Mouse (Mus musculus): ENCODE data around the gene Zfp74. TPM values are rescaled to one million over a fixed set of nuclear protein-coding genes. Genes with fewer than 3 reads are reported as not detected.

The Zfp74 gene
- polyA plus RNA-seq, 1 experiment from 2014 or later = 11.4 TPM

DNA sequence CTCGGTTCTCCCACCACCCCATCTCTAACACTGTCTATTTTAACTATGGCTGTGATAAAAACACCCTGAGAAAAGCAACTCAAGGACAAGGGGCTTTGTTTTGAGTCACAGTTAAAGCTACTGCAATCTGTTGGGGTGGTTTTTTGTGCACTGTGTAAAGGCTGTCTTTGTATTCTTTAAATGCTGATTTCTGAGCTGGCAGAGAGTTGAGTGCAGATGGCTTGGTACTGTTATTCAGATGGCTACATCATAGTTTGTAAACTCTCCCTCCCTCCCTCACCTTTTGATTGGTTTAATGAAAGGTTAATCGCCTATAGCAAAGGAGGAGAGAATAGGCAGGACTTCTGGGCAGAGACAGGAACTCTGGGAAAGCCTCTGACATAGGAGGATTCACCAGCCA lies 9.7 kb downstream of the Zfp74 start:
- H3K9me3 ChIP-seq (replicated peaks) = no peaks in the 10 kb centered on the region
- H3K9ac ChIP-seq = no peak overlapping the region
- WGBS = 90% methylated on average over 2 of the region's 2 CpGs
- ATAC-seq (ENCODE audit: insufficient number of reproducible peaks, low FRiP score, low TSS enrichment, low read depth) = no peak
- no peaks in the 10 kb centered on the region for H3K27me3 ChIP-seq
- H3K27ac ChIP-seq (replicated peaks) = no peak overlapping the region
- H3K36me3 ChIP-seq = peaks cover 40% of the 10 kb centered on the region
- H3K4me3 ChIP-seq (replicated peaks) = no peak overlapping the region
- no peak overlapping the region for H3K4me2 ChIP-seq (replicated peaks)
- H3K4me1 ChIP-seq = no peaks in the 10 kb centered on the region

DNA sequence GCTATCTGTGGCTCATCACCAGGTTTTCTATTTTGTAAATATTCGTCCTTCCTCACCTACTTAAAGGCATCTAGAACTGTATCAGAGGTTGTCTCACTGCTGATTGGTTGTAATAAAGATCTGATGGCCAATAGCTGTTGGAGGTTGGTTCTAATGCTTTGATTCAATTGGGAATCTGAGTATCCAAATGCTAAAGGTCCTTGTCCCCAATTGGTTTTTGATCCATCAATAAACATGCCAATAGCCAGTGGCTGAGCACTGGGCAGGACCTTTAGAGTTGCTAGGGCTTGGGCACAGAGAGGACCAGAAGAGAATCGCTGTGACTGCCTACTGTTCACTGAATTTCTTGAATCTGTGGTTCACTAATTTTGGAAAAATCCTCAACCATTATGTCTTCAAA lies 10.2 kb downstream of the Zfp74 start:
- peaks cover 37% of the 10 kb centered on the region for H3K36me3 ChIP-seq
- 77% methylated on average over 2 of the region's 2 CpGs for WGBS
- no peak overlapping the region for H3K9ac ChIP-seq

DNA sequence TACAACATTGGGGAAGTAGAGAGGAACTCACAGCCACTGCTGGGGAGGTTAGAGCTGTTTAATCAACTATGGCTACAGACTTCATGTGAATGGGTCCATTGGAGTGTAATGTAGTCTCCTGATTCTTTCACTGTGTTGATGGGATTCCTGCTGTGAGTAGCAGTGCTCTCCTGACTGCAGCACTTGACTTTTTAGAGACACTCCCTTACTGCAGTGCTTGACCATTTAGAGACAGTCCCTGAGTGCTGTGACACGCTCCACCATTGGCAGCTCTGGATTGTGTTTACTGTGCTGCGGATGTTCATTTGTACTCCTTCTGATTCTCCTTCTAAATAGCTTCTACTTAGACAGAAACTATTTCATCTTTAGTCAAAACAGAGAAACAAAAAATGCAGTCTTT lies 11.1 kb downstream of the Zfp74 start:
- Histone ChIP-seq H3K4me2 (replicated peaks) (no peak overlapping the region), H3K27ac (replicated peaks) (no peak overlapping the region), H3K9ac (no peak overlapping the region), H3K4me3 (replicated peaks) (no peak overlapping the region), H3K9me3 (replicated peaks) (no peaks in the 10 kb centered on the region), H3K36me3 (peaks cover 37% of the 10 kb centered on the region), H3K27me3 (no peaks in the 10 kb centered on the region), H3K4me1 (no peaks in the 10 kb centered on the region)
- ATAC-seq (ENCODE audit: insufficient number of reproducible peaks, low FRiP score, low TSS enrichment, low read depth) = no peak
- WGBS = 50% methylated on average over 2 of the region's 2 CpGs

More for the DNA sequence above, 10.2 kb downstream of the Zfp74 start:
- H3K9me3 ChIP-seq (replicated peaks) = no peaks in the 10 kb centered on the region
- no peak overlapping the region for H3K4me2 ChIP-seq (replicated peaks)
- ATAC-seq (ENCODE audit: insufficient number of reproducible peaks, low FRiP score, low TSS enrichment, low read depth) = no peak
- H3K4me1 ChIP-seq = no peaks in the 10 kb centered on the region
- H3K27me3 ChIP-seq = no peaks in the 10 kb centered on the region
- H3K27ac ChIP-seq (replicated peaks) = no peak overlapping the region
- no peak overlapping the region for H3K4me3 ChIP-seq (replicated peaks)

DNA sequence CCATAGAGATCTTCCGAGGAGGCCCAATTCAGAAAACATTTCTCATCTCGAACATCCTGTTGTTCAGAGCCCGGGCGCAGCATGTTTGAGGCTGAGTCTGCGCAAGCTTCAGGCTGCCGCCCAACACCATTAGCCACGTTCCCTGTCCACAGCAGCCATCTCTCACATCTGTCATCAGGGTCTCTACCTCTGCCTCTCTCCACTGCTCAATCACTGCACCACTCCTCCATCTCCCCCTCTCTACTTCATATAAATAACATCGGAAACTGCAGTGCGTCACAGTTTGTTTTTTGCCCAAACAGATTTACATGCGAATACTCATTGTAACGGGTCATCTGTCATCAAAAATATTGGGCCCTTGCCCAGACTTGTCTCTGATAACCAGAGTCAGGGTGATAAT lies 12.9 kb downstream of the Zfp74 start:
- Histone ChIP-seq H3K36me3 (peaks cover 51% of the 10 kb centered on the region), H3K27me3 (no peaks in the 10 kb centered on the region), H3K4me1 (no peaks in the 10 kb centered on the region), H3K9ac (no peak overlapping the region), H3K9me3 (replicated peaks) (no peaks in the 10 kb centered on the region), H3K4me2 (replicated peaks) (no peak overlapping the region), H3K4me3 (replicated peaks) (no peak overlapping the region), H3K27ac (replicated peaks) (no peak overlapping the region)
- 81% methylated on average over 11 of the region's 11 CpGs for WGBS
- no peak for ATAC-seq (ENCODE audit: insufficient number of reproducible peaks, low FRiP score, low TSS enrichment, low read depth)

DNA sequence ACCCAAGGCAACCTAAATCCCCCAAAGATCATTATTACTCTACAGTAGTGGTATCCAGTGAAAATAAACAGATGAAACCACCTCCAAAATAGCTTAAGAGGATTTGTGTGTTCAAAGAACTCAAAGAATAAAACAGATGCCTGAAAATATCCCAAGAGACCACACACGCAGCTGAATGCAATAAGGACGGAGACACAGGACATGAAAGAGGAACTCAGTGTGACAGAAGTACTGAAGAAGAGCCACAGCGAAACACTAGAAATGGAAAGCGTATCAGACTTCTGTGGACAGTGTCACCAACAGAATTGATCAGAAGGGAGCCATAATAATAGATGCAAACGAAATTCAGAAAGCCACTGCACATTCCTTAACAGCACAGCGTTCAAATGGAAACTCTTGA lies 15.0 kb downstream of the Zfp74 start:
- WGBS = 59% methylated on average over 6 of the region's 6 CpGs
- no peak for ATAC-seq (ENCODE audit: insufficient number of reproducible peaks, low FRiP score, low TSS enrichment, low read depth)
- H3K4me3 ChIP-seq (replicated peaks) = no peak overlapping the region
- H3K9ac ChIP-seq = no peak overlapping the region
- no peaks in the 10 kb centered on the region for H3K9me3 ChIP-seq (replicated peaks)
- H3K27ac ChIP-seq (replicated peaks) = no peak overlapping the region
- H3K4me2 ChIP-seq (replicated peaks) = no peak overlapping the region
- H3K4me1 ChIP-seq = no peaks in the 10 kb centered on the region
- no peaks in the 10 kb centered on the region for H3K27me3 ChIP-seq
- peaks cover 69% of the 10 kb centered on the region for H3K36me3 ChIP-seq

DNA sequence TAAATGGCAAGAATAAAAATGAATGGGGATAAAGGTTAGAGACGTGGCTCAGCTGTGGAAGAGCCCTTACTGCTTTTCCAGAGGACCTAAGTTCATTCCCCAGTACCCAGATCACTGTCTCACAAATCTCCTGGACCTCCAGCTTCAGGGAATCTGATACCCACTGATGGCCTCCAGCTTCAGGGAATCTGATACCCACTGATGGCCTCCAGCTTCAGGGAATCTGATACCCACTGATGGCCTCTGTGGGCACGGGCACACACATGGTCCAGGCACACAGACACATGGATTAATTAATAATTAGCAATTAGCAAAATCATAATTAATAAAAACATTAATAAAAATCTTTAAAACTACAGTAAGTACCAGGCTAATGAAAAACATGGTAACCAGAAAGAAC lies 31.1 kb downstream of the Zfp74 start:
- Histone ChIP-seq H3K9me3 (replicated peaks) (no peaks in the 10 kb centered on the region), H3K9ac (no peak overlapping the region), H3K4me2 (replicated peaks) (no peak overlapping the region), H3K36me3 (no peaks in the 10 kb centered on the region), H3K4me3 (replicated peaks) (no peak overlapping the region), H3K27ac (replicated peaks) (no peak overlapping the region), H3K4me1 (no peaks in the 10 kb centered on the region), H3K27me3 (no peaks in the 10 kb centered on the region)
- WGBS = 23% methylated on average over 2 of the region's 2 CpGs
- ATAC-seq (ENCODE audit: insufficient number of reproducible peaks, low FRiP score, low TSS enrichment, low read depth) = 0 out of 2 replicates have a peak, but pooled peaks have one; percentile 15

DNA sequence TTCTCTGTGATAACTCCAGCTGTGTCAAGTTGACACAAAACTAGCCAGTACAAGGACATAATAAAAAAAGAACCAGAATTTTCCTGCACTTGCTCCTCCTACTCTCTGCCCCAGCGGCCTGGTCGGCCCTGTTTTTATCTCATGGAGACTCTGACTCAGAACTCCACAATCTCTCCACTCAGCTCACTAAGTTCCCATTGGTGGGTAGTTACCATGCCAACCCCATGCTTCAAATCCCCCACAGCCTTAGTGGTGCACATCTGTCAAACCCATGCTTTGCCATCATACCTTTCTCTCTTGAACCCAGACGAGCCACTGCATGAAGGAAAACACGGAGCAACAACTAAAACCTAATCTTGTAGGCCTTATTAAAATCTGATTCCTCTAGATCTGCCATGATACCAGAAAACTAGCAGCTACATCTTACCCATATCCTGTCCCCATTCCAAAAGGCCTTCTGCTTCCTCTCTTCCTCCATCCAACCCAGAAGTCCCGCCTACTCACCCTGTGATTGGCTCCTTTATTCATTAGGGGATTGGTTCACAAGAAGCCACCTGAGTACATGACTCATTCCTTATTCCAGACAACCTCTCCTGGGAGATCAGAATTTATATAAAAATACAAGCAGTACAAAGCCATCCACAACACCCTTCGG lies 32.3 kb downstream of the Zfp74 start:
- H3K9me3 ChIP-seq (replicated peaks) = no peaks in the 10 kb centered on the region
- H3K4me3 ChIP-seq (replicated peaks) = no peak overlapping the region
- no peak overlapping the region for H3K4me2 ChIP-seq (replicated peaks)
- no peaks in the 10 kb centered on the region for H3K27me3 ChIP-seq
- 0 out of 2 replicates have a peak, but pooled peaks cover 6% of the 10 kb centered on the region for H3K36me3 ChIP-seq
- H3K9ac ChIP-seq = no peak overlapping the region
- 83% methylated on average over 6 of the region's 6 CpGs for WGBS
- no peak for ATAC-seq (ENCODE audit: insufficient number of reproducible peaks, low FRiP score, low TSS enrichment, low read depth)
- no peaks in the 10 kb centered on the region for H3K4me1 ChIP-seq
- H3K27ac ChIP-seq (replicated peaks) = no peak overlapping the region

DNA sequence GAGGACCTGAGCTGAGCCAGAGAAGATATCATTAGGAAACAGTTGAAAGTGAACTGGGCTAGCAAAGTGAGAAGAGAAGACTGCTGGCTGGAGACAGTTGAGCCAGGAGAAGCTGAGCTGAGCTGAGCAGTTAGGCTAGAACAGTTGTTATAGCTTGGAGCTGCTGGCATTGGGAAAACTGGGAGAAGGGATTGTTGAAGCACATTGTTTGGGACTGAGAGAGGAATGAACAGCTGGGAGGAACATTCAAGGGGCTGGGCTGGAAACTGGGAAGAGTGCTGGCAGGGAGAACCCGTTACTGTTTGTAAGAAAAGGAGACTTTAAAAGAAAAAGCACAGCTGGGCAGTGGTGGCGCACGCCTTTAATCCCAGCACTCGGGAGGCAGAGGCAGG lies 35.8 kb downstream of the Zfp74 start:
- H3K9ac ChIP-seq = no peak overlapping the region
- ATAC-seq (ENCODE audit: insufficient number of reproducible peaks, low FRiP score, low TSS enrichment, low read depth) = no peak
- no peaks in the 10 kb centered on the region for H3K4me1 ChIP-seq
- no peaks in the 10 kb centered on the region for H3K27me3 ChIP-seq
- H3K27ac ChIP-seq (replicated peaks) = no peak overlapping the region; the same call in 1 of the 2 replicates
- no peak overlapping the region for H3K4me2 ChIP-seq (replicated peaks)
- peaks cover 5% of the 10 kb centered on the region; the same call in 1 of the 2 replicates for H3K9me3 ChIP-seq (replicated peaks)
- 88% methylated on average over 4 of the region's 4 CpGs for WGBS
- H3K36me3 ChIP-seq = peaks cover 37% of the 10 kb centered on the region
- no peak overlapping the region for H3K4me3 ChIP-seq (replicated peaks)

DNA sequence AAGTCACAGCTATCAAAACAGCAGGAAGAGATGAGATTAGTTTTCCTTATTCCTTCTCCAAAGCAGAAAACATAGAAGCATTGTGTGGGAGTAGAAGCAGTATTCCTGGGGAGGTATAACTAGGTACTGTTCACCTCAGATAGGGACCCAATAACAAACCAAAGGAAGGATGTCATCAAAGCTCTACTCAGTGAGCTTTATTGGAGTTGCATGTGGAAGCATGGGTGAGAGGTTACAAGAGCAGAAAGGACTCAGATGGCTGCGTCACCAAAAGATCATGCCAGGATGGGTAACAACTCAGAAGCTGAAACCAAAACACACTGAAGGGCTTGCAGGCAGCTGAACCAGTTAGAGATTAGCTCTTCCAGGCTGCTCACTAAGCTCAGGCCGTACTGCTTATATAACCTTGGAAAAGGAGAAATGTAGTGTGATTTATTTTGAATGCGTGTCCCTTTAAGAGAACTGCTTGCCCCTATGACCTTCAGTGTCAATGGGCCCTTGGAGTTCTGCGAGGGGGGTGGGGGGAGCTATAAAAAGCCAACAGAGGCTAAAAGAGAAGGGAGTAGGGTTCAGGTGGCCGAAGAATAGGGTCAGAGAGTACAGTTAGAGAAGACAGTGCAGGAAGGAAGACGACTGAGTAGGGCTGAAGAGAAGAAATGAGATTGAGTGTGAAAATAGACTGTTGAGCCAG lies 36.4 kb downstream of the Zfp74 start:
- H3K27ac ChIP-seq (replicated peaks) = no peak overlapping the region; the same call in 1 of the 2 replicates
- ATAC-seq (ENCODE audit: insufficient number of reproducible peaks, low FRiP score, low TSS enrichment, low read depth) = no peak
- H3K4me1 ChIP-seq = no peaks in the 10 kb centered on the region
- H3K9me3 ChIP-seq (replicated peaks) = peaks cover 5% of the 10 kb centered on the region; the same call in 1 of the 2 replicates
- H3K36me3 ChIP-seq = peaks cover 40% of the 10 kb centered on the region
- no peak overlapping the region for H3K4me2 ChIP-seq (replicated peaks)
- H3K4me3 ChIP-seq (replicated peaks) = no peak overlapping the region
- WGBS = 64% methylated on average over 6 of the region's 6 CpGs
- H3K9ac ChIP-seq = no peak overlapping the region
- no peaks in the 10 kb centered on the region for H3K27me3 ChIP-seq

DNA sequence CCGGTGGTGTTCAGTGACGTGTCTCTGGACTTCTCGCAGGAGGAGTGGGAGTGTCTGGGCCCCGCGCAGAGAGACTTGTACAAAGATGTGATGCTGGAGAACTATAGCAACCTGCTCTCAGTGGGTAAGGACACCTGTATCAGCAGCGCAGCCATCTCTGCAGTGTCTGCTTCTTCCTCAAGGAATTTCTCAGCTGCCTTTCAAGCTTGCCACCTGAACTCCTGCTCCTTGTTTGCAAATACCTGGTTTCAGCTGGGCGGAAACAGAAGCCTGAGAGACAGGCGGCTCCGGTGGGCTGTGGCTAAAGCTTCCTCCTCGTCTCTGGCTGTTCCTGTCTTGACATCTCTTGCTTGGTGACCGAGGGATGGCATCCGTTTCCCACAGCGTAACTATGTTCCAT lies 41.7 kb downstream of the Zfp74 start:
- no peak overlapping the region for H3K9ac ChIP-seq
- H3K4me1 ChIP-seq = peaks cover 18% of the 10 kb centered on the region
- 91% methylated on average over 13 of the region's 13 CpGs for WGBS
- H3K36me3 ChIP-seq = peaks cover 60% of the 10 kb centered on the region
- H3K27me3 ChIP-seq = no peaks in the 10 kb centered on the region
- no peak overlapping the region for H3K4me3 ChIP-seq (replicated peaks)
- no peak overlapping the region for H3K4me2 ChIP-seq (replicated peaks)
- ATAC-seq (ENCODE audit: insufficient number of reproducible peaks, low FRiP score, low TSS enrichment, low read depth) = no peak
- no peak overlapping the region for H3K27ac ChIP-seq (replicated peaks)
- peaks cover 5% of the 10 kb centered on the region; the same call in 1 of the 2 replicates for H3K9me3 ChIP-seq (replicated peaks)

DNA sequence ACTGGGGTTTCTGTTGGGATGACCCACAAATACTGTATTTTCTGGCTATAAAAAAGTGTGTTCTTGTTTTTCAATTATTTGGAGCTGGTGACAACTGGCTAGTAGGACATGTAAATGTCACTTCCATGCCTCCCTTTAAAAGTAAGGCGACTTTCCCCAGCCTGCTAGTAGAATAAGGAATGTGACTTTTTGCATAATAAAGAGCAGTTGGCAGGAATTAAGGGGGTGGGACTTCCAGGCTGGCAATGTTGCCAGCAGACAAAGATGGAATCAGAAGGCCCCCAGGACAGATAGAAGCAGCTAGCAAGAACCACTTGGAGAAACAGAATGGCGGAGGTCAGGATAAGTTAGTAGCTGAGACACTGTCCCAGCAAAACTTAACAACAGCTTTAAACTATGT lies 43.6 kb downstream of the Zfp74 start:
- Histone ChIP-seq H3K36me3 (peaks cover 46% of the 10 kb centered on the region), H3K9me3 (replicated peaks) (peaks cover 4% of the 10 kb centered on the region; the same call in 1 of the 2 replicates), H3K27ac (replicated peaks) (no peak overlapping the region), H3K27me3 (no peaks in the 10 kb centered on the region), H3K9ac (no peak overlapping the region), H3K4me2 (replicated peaks) (peak overlapping the region; percentile 59), H3K4me3 (replicated peaks) (peak overlapping the region; percentile 70), H3K4me1 (peaks cover 24% of the 10 kb centered on the region)
- no peak for ATAC-seq (ENCODE audit: insufficient number of reproducible peaks, low FRiP score, low TSS enrichment, low read depth)
- 50% methylated on average over 2 of the region's 2 CpGs for WGBS
